Mouse (Mus musculus) spleen, adult 2 months (tissue): ENCODE measurements around the gene Mllt6.

Experiments
- CTCF ChIP-seq: fragments of 200-500 bp; IDR thresholded peaks from 2 replicates; pipeline ENCODE4 v1.5.1; 2011; ENCODE audit warnings: mild to moderate bottlenecking, inconsistent platforms; ENCODE audit not compliant: insufficient read depth, insufficient read length, insufficient replicate concordance; ENCODE audit errors: extremely low read depth
- POLR2A ChIP-seq: fragments of 200-500 bp; IDR thresholded peaks from 2 replicates; pipeline ENCODE4 v1.6.1; 2011; ENCODE audit warnings: low read depth, low read length, inconsistent platforms

- TF ChIP-seq CTCF (no peak), POLR2A (no peak)
These were observed 37.0 kb downstream of the Mllt6 start, which contains the start of gene Pcgf2 for GRCm38 (mm10) chr11:97700003-97700745.
